Mouse (Mus musculus): Measurements from ENCODE around the gene Tmtc1. TPM values are rescaled to one million over a fixed set of nuclear protein-coding genes. Genes with fewer than 3 reads are reported as not detected.

Gene Tmtc1
- polyA plus RNA-seq, 1 experiment from 2014 or later = 1.6 TPM

DNA sequence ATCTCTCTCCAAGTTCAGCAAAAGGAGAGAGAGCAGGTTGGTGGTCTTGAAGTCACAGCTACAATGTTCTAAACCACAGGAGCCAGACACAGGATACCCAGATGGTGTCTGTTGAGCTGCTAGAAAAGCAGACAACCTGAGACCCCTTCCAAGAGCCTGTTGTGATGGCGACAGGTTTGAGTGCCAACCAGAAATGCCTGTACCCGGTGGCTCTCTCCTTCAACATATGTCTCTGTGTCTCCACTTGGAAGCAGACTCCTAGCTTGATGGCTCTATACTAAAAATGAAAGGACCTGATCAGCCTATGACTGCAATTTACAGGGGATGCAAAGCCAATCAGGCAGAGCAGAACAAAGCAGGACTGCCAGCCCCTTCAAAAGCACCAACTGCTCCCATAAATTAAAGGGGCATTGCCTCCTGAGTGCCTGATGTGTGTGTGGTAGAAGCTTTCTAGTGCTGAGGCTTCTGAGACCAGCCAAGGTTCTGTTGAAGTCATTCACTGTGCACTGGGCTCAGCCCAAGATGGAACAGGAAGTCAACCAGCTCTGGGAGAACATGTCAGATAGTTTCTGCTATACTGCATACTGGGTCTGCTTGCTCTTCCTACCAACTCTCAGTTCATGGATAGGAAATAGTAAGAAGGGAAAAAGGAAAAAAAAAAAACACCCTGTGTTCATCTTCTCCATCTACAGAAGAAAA is 37.2 kb downstream of the Tmtc1 start:
- Histone ChIP-seq H3K27ac (no peak overlapping the region), H3K9ac (no peak overlapping the region), H3K27me3 (replicated peaks) (no peaks in the 10 kb centered on the region), H3K4me2 (replicated peaks) (no peak overlapping the region), H3K4me1 (replicated peaks) (no peaks in the 10 kb centered on the region), H3K9me3 (no peaks in the 10 kb centered on the region), H3K36me3 (no peaks in the 10 kb centered on the region), H3K4me3 (replicated peaks) (no peak overlapping the region)
- ATAC-seq = no peak
- WGBS = 76% methylated on average over 2 of the region's 2 CpGs

DNA sequence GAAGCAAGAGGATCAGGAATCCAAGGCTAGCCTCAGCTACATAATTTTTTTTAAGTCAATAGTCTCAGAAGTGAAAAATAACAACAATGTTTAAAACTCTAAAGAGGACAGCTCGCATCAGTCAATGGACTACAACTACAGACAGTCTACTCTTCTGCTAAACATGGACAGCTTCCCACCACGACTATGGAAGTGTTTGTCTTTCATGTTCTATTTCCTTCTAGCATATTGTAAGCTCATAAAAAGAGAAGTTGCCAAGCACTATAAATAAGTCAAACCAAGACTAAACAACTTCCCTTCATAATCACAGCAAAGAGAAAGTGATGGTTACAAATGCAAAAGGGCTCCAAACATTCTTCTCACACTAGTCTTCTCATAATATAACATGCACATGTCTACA is 38.6 kb downstream of the Tmtc1 start:
- H3K4me3 ChIP-seq (replicated peaks) = no peak overlapping the region
- H3K4me2 ChIP-seq (replicated peaks) = no peak overlapping the region
- no peaks in the 10 kb centered on the region for H3K4me1 ChIP-seq (replicated peaks)
- no peak overlapping the region for H3K9ac ChIP-seq
- no peaks in the 10 kb centered on the region for H3K36me3 ChIP-seq
- 46% methylated on average over 2 of the region's 2 CpGs for WGBS
- H3K27me3 ChIP-seq (replicated peaks) = no peaks in the 10 kb centered on the region
- H3K9me3 ChIP-seq = no peaks in the 10 kb centered on the region
- no peak for ATAC-seq
- H3K27ac ChIP-seq = no peak overlapping the region

DNA sequence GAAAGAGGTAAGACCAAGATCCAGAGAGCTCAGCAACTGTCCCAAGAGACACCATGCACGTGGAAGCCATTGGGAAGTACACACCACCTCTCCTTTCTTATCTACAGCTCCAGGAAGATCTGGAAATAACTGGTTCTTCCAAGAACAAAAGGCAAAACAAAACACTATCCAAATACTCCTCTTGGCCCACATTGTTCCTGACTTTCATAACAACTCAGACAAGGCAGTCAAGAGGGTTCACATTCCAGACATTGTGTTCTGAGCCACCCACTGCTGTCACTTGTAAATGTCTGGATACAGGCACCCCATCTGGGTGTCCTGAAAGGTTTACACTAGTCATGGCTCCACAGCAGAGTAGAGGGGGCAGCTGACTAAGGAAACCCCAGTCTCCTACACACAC is 39.7 kb downstream of the Tmtc1 start:
- ATAC-seq = no peak

DNA sequence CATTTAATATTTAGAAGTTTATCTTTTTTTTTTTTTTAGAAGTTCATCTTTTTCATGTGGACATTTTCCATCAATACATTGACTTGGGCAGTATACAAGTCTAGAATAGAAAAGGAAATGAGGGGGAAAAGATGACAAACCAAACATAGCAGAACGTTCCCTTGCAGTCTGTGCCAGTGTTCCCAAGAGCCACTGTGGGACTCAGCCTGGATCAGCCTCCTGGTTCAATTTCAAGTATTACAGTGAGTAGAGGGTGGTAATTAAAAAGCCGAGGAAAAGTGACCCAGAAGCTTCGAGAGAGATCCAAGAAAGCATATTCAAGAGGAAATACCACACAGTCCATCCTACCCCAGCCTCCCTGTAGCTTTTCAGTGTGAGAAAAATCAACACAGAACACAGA is 40.4 kb downstream of the Tmtc1 start:
- Histone ChIP-seq H3K9me3 (no peaks in the 10 kb centered on the region), H3K9ac (no peak overlapping the region), H3K27ac (no peak overlapping the region), H3K36me3 (no peaks in the 10 kb centered on the region), H3K4me1 (replicated peaks) (no peaks in the 10 kb centered on the region), H3K4me2 (replicated peaks) (no peak overlapping the region), H3K27me3 (replicated peaks) (no peaks in the 10 kb centered on the region), H3K4me3 (replicated peaks) (no peak overlapping the region)
- 78% methylated on average over 3 of the region's 3 CpGs for WGBS
- ATAC-seq = no peak

More for the DNA sequence above, 39.7 kb downstream of the Tmtc1 start:
- H3K27me3 ChIP-seq (replicated peaks) = no peaks in the 10 kb centered on the region
- WGBS = 39% methylated on average over 1 of the region's 1 CpGs
- no peaks in the 10 kb centered on the region for H3K4me1 ChIP-seq (replicated peaks)
- no peak overlapping the region for H3K4me3 ChIP-seq (replicated peaks)
- H3K9ac ChIP-seq = no peak overlapping the region
- H3K4me2 ChIP-seq (replicated peaks) = no peak overlapping the region
- H3K36me3 ChIP-seq = no peaks in the 10 kb centered on the region
- no peak overlapping the region for H3K27ac ChIP-seq
- no peaks in the 10 kb centered on the region for H3K9me3 ChIP-seq

DNA sequence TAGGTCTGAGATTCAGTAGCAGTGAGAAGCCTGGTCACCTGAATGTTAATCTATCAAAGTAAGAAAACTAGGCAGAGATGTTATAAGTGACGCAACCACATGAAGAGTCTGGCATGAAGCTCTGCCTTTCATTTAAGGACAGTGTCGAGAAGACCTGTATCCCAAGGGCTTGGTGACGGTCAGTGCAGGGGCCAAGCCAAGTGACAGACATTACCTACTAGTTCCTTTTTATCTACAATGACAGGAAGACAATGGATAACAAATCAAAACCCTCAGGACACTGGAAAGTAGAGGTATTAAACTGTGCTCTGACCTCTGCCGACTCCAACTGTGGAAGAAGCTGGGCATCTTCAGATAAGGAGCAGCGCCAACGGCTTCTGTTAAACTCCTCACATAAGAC is 43.2 kb downstream of the Tmtc1 start:
- Histone ChIP-seq H3K36me3 (no peaks in the 10 kb centered on the region), H3K27ac (no peak overlapping the region), H3K9ac (no peak overlapping the region), H3K27me3 (replicated peaks) (no peaks in the 10 kb centered on the region), H3K4me2 (replicated peaks) (no peak overlapping the region), H3K4me3 (replicated peaks) (no peak overlapping the region), H3K4me1 (replicated peaks) (no peaks in the 10 kb centered on the region), H3K9me3 (no peaks in the 10 kb centered on the region)
- WGBS = 89% methylated on average over 6 of the region's 6 CpGs
- ATAC-seq = no peak

DNA sequence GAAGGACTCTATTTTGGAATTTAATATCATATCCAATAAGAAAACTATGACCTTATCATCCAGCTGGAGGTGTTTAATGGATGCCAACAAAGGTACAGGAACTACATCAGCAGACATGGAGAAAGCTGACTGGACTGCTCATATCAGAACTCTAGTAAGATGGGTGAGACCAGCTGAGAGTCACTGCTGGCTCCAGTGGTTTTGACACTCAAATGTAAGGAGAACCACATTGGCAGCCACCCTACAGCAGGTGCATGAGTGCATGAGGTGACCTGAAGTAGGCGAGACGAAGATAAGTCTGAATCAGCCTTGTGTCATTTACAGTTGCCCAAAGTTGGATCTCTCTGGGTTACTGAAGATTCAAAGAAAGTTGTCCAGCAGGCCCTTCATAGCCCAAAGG is 44.6 kb downstream of the Tmtc1 start:
- Histone ChIP-seq H3K9me3 (no peaks in the 10 kb centered on the region), H3K27me3 (replicated peaks) (no peaks in the 10 kb centered on the region), H3K27ac (no peak overlapping the region), H3K4me2 (replicated peaks) (no peak overlapping the region), H3K9ac (no peak overlapping the region), H3K4me1 (replicated peaks) (no peaks in the 10 kb centered on the region), H3K36me3 (no peaks in the 10 kb centered on the region), H3K4me3 (replicated peaks) (no peak overlapping the region)
- 94% methylated on average over 2 of the region's 2 CpGs for WGBS
- ATAC-seq = no peak

DNA sequence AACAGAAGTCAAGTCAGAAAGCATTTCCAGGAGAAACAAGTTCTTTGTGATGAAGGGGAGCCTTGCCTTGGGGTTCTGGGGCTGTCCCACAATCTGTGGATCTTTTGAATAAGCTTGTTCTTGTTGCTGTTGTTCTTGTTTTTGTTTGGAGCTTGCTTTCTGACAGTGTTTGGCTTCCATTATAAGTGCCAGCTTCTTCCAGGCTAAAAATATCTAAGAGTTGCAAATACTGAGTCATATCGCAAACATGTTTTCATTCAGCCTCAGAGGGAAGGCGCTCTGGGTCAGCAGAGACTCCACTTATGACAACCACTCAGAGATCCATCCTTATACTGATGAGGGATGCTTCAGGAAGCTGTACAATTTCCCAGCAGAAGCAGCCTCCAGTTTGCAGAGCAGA is 45.3 kb downstream of the Tmtc1 start:
- 73% methylated on average over 2 of the region's 2 CpGs for WGBS
- Histone ChIP-seq H3K4me2 (replicated peaks) (no peak overlapping the region), H3K4me1 (replicated peaks) (no peaks in the 10 kb centered on the region), H3K9ac (no peak overlapping the region), H3K36me3 (no peaks in the 10 kb centered on the region), H3K27ac (no peak overlapping the region), H3K9me3 (no peaks in the 10 kb centered on the region), H3K27me3 (replicated peaks) (no peaks in the 10 kb centered on the region), H3K4me3 (replicated peaks) (no peak overlapping the region)
- ATAC-seq = no peak

DNA sequence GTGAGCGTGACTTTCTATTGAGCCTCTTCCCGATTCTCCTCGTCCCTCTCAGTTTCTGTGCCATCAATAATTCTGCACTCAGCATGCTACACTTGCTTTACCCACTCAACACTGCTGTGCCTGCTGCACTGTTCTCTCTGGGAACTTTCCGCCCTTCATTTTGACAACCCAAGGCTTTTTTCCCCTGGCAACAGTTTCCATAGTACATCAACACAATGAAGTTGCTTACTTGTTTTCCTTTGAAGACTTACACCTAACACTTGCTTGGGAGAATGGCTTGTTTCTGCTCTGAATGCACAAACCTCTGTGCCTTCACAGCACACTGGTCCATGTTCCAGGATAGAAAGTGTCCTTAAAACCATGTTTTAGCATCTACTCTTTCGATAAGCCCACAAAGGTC is 46.9 kb downstream of the Tmtc1 start:
- no peak overlapping the region for H3K4me3 ChIP-seq (replicated peaks)
- 92% methylated on average over 5 of the region's 5 CpGs for WGBS
- ATAC-seq = no peak
- H3K4me2 ChIP-seq (replicated peaks) = no peak overlapping the region
- H3K9ac ChIP-seq = no peak overlapping the region
- no peaks in the 10 kb centered on the region for H3K27me3 ChIP-seq (replicated peaks)
- H3K27ac ChIP-seq = no peak overlapping the region
- H3K9me3 ChIP-seq = no peaks in the 10 kb centered on the region
- no peaks in the 10 kb centered on the region for H3K36me3 ChIP-seq
- peaks cover 1% of the 10 kb centered on the region; the same call in 1 of the 2 replicates for H3K4me1 ChIP-seq (replicated peaks)

DNA sequence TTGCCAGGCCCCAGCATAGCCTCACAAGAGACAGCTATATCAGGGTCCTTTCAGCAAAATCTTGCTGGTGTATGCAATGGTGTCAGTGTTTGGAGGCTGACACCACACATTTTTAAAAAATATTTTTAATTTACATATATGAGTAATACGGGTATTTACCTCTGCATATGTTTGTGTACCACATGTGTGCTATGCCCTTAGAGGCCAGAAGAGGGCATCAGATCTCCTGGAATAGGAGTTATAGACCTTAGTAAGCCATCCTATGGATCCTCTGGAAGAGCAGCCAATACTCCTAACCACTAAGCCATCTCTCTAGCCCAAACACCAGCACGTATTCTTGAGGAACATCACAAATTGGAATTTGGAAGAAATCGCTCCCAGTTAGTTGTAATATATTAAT is 48.9 kb downstream of the Tmtc1 start:
- Histone ChIP-seq H3K4me3 (replicated peaks) (no peak overlapping the region), H3K27ac (no peak overlapping the region), H3K4me1 (replicated peaks) (peaks cover 10% of the 10 kb centered on the region), H3K27me3 (replicated peaks) (no peaks in the 10 kb centered on the region), H3K9me3 (no peaks in the 10 kb centered on the region), H3K9ac (no peak overlapping the region), H3K4me2 (replicated peaks) (no peak overlapping the region), H3K36me3 (no peaks in the 10 kb centered on the region)
- WGBS = 91% methylated on average over 3 of the region's 3 CpGs
- no peak for ATAC-seq

DNA sequence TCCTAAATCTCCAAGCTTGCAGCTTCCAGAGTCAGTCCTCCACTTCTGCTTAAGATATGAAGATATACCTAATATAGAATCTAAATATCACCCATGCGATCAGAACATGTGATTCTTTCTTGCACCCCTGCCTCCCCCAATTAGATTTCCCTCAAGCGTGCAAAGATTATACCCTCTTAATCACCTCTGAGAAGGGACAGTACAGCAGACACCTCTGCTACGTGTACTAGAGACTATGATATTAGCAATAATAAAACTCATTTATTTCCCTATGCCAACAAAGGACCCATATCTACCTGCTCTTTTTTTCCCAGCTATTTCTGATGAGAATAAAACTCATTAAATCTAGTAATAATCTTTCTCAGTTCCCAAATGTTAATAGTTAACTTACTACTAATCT is 49.9 kb downstream of the Tmtc1 start:
- no peak overlapping the region for H3K4me3 ChIP-seq (replicated peaks)
- H3K27ac ChIP-seq = no peak overlapping the region
- no peaks in the 10 kb centered on the region for H3K36me3 ChIP-seq
- no peak overlapping the region for H3K9ac ChIP-seq
- ATAC-seq = peak; percentile 50
- H3K27me3 ChIP-seq (replicated peaks) = no peaks in the 10 kb centered on the region
- 65% methylated on average over 3 of the region's 3 CpGs for WGBS
- peaks cover 15% of the 10 kb centered on the region for H3K4me1 ChIP-seq (replicated peaks)
- no peaks in the 10 kb centered on the region for H3K9me3 ChIP-seq
- H3K4me2 ChIP-seq (replicated peaks) = no peak overlapping the region

DNA sequence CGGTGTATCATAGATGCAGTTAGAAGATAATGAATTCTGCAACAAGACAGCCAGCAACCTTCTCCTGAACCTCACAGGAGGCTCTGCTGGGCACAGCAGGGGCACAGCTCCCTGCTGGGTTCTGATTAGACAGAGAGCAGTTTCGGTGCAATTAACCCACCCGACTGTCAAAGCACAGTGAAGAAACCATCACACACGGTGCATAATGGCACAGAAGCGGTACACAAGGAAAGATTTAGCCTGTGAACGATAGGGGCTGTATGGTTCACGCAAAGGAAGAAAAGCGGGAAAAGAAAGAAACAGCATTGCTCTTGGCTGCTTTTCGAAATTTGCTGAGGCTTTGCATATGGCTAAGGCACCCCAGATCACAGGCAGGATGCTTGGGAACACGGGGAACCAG is 52.0 kb downstream of the Tmtc1 start:
- 53% methylated on average over 10 of the region's 10 CpGs for WGBS
- Histone ChIP-seq H3K27ac (no peak overlapping the region), H3K4me1 (replicated peaks) (peaks cover 15% of the 10 kb centered on the region), H3K9ac (no peak overlapping the region), H3K4me2 (replicated peaks) (no peak overlapping the region), H3K36me3 (no peaks in the 10 kb centered on the region), H3K27me3 (replicated peaks) (no peaks in the 10 kb centered on the region), H3K4me3 (replicated peaks) (no peak overlapping the region), H3K9me3 (no peaks in the 10 kb centered on the region)
- no peak for ATAC-seq

DNA sequence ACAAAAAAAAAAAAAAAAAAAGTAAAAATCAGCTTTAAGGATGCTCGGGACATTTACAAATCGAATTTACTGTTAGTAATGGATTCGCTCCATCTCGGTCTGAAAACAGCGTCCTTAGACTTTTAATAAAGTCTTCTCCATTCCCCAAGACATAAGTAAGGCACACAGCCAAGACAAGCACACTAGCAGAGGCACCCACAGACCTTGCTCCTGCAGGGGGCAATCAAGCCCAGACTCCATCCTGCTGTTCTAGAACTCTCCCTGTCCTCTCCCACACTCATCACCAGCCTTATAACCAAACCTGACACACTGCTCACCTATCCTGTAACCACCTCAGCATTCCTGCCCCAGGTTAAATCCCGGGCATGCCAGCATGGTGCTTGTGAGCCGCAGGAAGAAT is 52.9 kb downstream of the Tmtc1 start:
- Histone ChIP-seq H3K27ac (peak overlapping the region; percentile 56; the same call in 1 of the 2 replicates), H3K4me3 (replicated peaks) (no peak overlapping the region), H3K4me2 (replicated peaks) (no peak overlapping the region), H3K9ac (no peak overlapping the region), H3K9me3 (no peaks in the 10 kb centered on the region), H3K36me3 (no peaks in the 10 kb centered on the region), H3K27me3 (replicated peaks) (no peaks in the 10 kb centered on the region), H3K4me1 (replicated peaks) (peaks cover 15% of the 10 kb centered on the region)
- ATAC-seq = no peak
- 67% methylated on average over 7 of the region's 7 CpGs for WGBS

DNA sequence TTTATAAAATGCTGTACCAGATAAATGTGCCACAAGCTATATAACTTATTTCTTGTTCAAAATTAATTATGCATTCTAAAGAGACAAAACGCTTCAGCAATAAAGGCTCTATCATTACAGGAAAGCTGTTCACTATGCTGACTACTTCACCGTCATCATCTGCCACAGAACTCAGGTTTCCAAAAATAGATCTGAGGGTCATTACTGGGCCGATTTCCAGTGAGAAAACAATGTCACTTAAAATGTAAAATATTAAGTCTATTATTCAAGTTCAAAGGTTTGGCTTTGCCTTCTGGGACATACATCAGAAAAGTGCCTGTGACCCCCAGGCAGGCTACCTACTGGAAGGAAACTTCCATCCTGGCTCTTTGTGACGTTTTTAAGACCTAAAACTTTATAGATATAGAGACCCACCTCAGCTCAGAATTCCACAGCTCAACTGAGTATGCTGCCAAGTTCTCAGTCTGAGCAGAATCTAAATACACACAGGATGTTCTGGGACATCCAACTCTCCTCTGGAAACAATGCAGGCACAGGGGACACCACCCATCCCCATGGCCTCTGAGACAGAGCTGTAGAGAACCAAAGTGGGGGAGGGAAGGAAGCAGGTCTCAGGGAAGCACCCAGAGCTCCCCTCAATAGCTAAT is 53.4 kb downstream of the Tmtc1 start:
- 30% methylated on average over 4 of the region's 4 CpGs for WGBS
- Histone ChIP-seq H3K27me3 (replicated peaks) (no peaks in the 10 kb centered on the region), H3K36me3 (no peaks in the 10 kb centered on the region), H3K4me3 (replicated peaks) (no peak overlapping the region), H3K9me3 (no peaks in the 10 kb centered on the region), H3K4me2 (replicated peaks) (no peak overlapping the region), H3K27ac (peak overlapping the region; percentile 56; the same call in 1 of the 2 replicates), H3K9ac (no peak overlapping the region), H3K4me1 (replicated peaks) (peaks cover 15% of the 10 kb centered on the region)
- 0 out of 2 replicates have a peak, but pooled peaks have one; percentile 58 for ATAC-seq
